Mouse (Mus musculus) megakaryocyte, adult 5-6 weeks (primary cell): ENCODE measurements at regions not wholly inside any gene's neighbourhood (a gene's known extent, or its start where the extent isn't known, plus 50 kb on each side); places are given as distances from the start of the nearest gene placed in this dataset.

Source experiments
- ATAC-seq: 2 replicates; pipeline ENCODE4 v1.8.0; 2016; ENCODE audit warnings: mild to moderate bottlenecking, inconsistent platforms; ENCODE audit not compliant: poor library complexity, severe bottlenecking

DNA sequence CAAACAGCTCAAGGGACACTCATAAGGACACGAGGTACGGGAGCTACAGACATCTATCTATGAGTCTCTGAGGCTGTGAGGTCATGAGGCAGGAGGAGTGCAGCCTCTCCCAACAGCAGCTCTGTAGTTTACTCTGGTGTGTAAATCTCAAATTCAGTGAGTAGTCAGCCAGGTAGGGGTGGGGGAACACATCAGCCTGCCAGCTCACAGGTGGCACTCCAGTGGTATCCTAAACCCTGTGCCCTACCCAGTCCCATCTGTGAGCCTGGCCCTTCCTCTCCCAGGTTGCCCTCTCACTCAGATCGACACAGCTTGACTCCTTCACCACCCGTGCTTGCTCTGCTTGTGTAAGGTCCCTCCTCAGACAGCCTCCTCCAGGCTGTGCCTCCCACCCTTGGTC, 202.2 kb downstream of the Sipa1l2 start:
- no peak for ATAC-seq

GRCm38 (mm10) chr8:125365004-125365403, 204.6 kb downstream of the Sipa1l2 start:
- ATAC-seq = no peak

GRCm38 (mm10) chr8:125359456-125359855, 210.2 kb downstream of the Sipa1l2 start:
- no peak for ATAC-seq

- no peak for ATAC-seq
Observed at GRCm38 (mm10) chr8:125357759-125358158, 211.8 kb downstream of the Sipa1l2 start.

DNA sequence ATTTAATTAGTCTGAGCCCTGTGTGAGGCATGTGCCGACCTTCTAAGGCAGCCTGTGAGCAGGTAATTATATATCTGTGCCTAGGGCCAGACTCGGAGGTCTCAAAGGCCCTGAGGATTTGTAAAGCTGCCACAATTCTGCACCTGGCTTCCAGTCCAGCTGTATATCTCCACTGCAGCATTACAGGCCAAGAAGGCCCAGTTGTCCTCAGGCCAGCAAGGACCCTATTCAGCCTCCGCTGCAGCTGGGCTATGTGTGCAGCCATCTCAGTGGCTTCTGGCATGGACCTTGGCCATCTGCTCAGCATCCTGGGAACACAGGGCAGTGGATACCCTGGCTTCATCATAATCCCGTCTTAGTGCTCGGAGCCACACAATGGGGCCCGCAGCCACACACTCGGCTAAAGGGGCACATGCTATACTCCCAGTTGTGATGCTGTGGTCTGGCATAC, 214.5 kb downstream of the Sipa1l2 start:
- no peak for ATAC-seq

GRCm38 (mm10) chr8:125352276-125352675, 217.3 kb downstream of the Sipa1l2 start:
- ATAC-seq = no peak

DNA sequence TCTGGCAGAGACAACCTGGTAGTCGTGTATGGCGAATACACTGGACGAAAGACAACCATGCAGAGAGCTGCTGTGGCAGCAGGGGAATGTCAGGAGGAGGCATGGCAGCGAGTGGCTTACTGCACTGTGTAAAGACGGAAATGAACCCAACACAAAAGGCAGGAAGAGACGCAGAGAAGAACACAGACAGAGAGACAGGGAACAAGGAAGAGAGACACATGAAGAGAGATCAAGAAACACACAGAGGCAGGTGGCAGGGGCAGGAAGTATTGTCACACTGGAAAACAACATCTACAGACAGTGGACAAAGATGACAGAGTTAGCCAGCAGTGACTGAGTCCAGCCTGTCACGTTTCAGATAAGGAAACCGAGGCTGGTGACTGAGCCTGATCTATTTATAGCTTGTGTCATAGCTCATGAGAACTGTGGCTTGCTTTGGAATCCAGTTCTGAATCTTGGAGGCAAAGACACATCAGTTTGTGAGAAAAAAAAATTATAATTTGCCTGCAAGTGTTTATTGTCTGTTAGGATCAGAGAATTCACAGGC, 218.0 kb downstream of the Sipa1l2 start:
- no peak for ATAC-seq

DNA sequence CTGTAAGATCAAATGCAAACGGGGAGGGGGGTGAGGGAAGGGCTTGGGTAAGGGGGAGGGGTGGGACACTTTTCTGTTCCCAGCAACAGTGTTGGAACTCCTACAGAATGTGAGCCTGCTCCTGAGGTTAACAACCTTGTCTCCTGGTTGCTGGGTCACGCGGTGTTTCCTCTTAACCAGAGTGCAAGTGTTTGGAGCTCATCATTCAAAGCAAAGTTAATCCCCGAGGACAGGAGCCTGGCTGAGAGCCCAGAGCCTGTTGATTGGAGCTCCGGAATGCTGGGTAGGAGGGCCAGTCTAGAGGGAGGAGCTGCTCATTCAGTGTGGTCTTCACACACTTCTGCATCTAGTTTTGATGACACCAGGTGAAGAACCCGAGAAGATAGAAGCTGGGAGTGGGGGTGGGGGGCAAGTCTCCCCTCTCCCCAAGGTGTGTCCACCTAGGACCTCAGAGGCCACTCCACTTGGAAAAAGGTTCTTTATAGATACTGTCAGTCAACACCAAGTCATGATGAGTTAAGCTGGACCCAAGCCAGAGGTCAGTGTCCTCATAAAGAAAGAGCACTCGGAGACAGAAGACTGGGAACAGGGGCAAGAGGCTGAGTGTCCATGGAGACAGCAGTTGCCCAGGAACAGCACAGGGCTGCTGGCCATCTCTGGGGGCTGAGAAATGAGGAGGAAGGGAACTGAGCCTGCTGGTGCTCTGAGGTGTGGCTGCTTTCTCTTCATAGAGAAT, 220.2 kb downstream of the Sipa1l2 start:
- ATAC-seq = no peak

DNA sequence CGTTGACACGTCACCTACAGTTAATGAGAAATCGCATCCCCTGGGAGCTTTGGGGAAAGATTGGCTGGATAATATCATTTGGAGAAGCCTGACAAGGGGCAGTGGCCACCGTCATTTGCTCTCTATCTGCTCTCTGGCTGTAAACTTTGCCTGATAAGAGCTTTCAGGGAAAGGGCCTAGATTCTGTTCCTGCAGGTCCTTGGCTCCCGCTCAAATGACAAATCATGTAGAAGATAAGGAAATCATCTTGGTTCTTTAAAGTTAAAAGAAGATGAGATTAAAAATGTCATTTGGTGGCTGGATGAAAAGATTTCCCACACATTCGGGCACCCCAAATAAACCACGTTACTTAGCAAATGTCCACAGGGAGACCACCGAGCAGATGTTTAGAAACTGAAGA, 223.4 kb downstream of the Sipa1l2 start:
- ATAC-seq = no peak

DNA sequence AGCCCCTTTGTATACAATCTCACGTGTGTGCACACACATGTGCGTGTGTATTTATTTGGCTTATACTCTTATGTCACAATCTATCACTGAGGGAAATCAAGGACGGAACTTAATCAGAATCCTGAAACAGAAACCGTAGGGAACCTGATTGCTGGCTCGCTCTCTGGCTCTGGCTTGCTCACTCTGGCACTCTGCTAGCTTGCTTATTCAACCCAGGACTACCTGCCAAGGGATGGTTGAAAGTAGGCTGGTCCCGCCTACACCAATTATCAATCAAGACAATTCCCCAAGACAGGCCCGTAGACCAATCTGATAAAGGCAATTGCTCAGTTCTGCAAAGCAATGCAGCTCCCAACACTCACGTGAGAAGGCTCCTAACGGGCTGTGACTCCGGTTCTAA, 224.0 kb downstream of the Sipa1l2 start:
- ATAC-seq = no peak

- no peak for ATAC-seq
Observed at GRCm38 (mm10) chr8:125343867-125344266, 225.7 kb downstream of the Sipa1l2 start.

DNA sequence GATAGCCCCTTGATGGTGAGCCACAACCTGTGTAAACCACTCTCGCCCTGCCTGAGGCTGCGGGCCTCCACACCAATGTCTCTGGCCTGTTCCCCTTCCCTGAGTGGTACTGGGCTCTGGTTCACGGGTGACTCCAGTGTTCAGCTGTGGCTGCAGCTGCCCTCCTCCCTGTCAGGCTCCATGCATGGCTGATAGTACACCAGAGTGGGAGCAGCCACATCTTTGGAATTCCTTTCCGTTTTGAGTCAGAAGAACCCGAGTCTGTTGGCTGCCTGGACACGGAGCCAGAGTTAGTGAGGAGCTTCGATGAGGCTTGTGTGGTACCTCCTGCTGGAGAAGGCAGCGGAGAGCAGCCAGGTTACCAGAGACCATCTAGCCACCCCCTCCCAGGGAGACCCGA, 227.1 kb downstream of the Sipa1l2 start:
- no peak for ATAC-seq

DNA sequence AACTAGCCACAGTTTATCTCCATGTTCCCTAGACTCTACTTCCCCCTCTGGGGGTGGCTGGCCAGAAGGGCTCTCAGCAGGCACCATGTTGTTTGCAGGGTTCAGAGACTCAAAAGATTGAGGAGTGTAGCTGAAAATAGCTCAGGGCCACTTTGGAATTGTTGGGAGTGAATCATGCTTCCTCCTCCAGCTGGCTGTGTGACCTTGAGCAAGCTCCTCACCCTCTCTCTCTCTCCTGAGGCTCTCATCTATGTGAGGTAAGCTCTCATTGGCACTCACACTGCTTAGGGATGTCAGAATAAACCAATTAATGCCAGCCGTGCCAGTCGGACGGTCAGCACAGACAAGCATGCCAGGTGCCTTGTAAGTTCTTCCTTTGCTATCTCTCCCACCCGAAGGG, 228.0 kb downstream of the Sipa1l2 start:
- no peak for ATAC-seq

DNA sequence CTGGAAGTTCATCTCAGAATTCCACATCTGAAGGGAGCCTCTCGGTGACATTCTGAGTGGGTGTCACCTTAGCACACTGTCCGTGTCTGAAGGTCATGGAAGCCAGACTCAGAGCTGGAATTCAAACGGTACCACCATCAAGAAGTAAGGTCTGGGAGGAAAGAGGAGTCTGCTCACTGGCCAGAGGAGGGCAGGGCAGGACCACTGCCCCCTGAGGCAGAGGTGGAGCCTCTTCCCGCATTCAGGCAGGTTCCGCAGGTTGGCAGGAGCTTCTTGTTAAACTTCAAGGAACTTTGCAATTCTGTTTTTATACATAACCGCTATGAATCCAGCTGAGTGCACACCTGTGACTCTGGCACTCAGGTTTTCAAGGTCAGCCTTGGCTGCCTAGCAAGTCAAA, 231.4 kb downstream of the Sipa1l2 start:
- no peak for ATAC-seq

GRCm38 (mm10) chr8:125337444-125338077, 232.0 kb downstream of the Sipa1l2 start:
- ATAC-seq = no peak

GRCm38 (mm10) chr8:125336799-125337198, 232.8 kb downstream of the Sipa1l2 start:
- peak; percentile 91 for ATAC-seq

GRCm38 (mm10) chr8:125335575-125336370, 233.8 kb downstream of the Sipa1l2 start:
- ATAC-seq = no peak

DNA sequence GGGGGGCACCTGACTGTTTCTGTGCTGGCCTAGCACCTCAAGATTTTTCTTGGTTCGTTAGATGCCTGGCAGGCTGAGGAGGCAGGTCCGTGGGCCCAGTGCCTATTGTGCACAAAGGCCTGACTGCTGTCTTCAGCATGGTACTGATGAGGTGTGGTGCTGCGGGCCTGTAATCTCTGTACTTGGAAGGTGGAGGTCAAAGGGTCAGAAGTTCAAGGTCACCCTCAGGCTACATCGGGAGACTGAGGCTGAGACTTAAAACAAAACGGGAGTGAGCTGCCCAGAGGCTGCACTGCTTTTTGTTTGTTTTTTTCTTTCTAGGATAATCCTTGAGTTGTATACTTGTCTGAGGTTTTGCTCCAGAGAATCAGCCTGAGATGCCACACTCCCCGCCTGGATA, 234.4 kb downstream of the Sipa1l2 start:
- no peak for ATAC-seq

DNA sequence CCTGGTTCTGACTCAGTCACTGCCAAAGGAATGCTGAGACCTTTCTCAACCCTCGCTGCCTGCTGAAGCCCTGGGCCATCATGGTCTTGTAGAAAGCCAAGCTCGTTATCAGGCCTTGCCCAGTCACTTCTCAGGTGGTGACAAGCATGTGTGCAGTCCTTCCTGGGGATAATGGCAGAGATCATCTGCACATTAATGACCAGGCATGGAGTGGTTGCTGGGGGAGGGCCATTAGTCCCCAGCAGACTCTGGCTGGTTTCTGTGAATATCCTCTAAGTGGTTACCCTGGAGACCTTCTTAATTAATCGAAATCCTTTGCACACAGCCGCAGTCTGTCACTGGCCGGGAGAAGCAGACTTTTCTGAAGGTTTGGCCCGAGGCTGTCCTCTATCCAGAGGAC, 239.0 kb downstream of the Sipa1l2 start:
- ATAC-seq = no peak

GRCm38 (mm10) chr8:125328650-125329049, 241.0 kb downstream of the Sipa1l2 start:
- ATAC-seq = no peak

DNA sequence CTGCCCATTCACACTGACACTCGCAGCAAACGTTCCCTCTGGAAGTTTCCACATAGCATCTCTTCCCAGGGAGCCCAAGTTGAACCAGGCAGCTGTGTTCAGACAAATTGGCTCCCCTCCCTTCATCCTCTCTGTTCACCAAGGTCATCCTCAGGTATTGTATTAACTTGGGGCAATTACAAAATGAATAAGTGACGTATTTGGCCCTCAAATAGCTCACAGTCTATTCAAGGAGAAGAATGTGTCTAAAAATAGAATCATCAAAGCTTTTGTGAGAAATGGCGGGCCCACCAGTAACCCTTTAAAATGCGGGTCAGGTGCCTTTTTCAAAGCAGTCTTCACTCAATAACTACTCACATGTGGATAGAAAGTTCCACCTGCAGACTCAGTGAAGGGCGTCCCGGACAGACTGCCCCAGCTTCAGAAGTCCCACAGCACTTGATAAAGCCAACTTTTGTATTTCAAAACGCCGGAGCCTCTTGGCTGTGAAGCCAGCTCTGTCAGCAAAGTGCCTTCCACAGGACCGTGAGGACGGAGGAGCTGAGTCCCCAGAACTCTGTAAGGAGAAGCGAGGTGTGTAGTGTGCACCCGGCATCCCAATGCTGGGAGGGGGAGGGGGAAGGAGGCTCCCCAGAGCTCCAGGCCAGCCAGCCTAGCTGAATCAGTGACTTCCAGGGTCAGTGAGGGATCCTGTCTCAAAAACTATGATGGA, 241.9 kb downstream of the Sipa1l2 start:
- ATAC-seq = no peak
